Mouse (Mus musculus) lung, postnatal 25 days (tissue): ENCODE measurements around the gene Prune2.

Experiments
- DNase-seq: peaks from one replicate; pipeline ENCODE4 v3.0.0; 2022; ENCODE audit warnings: low spot score

The Prune2 gene

DNA sequence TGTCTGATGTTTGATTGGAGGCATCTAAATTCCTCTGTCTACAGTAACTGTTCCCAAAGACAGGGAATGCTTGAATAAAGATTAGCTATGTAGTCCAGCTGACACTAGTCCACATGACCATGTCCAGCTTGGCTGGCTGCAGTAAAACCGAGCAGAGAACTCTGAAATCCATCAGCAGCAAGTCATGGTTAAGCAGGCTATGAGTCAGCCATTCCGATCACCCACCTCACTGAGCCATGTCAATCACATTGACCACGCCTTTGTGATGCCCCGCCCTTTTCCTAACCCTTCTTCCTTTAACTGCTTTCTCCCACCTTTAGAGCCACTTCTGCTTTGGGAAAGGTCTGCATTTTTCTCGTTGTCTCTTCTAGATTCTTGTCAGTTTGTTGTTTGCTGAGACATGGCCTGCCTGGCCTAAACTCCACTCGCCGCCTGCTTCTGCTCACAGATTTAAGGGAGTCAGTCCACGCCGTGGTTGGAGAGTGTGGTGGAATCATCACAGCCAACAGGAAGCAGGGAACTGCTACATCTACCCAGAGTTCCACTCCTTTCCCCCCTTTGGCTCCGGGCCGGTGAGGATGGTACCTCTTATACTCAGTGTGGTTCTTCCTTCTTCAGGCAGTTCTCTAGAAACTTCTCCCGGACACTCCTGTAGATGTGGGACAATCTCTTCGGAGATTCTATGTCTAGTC lies 307.9 kb downstream of the Prune2 start:
- no peak for DNase-seq

DNA sequence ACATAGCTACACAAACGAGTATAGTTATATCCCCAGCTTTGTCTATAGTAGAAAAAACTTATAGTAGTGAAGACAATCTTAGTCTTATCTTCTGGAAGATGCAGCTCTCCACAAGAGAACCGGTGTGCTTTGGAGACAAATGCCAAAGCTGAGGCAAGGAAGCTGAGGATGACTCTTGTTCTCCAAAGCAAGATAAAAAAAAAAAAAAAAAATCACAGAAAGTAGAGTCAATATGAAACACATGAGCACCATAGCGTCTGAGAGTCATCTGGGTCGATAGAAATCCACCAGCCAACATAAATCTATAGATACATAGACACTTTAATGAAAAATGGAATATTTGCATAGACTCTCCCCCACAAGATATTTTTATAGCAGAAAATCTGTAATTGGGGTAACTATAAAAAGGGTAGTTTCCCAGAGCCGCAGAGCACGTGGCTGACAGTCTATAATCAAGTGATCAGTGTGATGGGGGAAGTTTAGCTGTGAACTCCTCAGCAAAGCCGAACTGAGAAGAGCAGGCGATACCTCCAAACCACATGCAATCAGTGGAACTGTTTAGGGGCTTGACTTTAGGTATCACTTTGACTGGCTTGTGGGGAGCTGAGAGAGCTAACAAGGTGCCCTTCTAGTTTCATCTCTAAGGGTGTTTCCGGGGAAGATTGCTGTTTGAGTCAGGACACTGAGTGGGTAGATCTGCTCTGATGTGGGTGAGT lies 308.7 kb downstream of the Prune2 start:
- no peak for DNase-seq

DNA sequence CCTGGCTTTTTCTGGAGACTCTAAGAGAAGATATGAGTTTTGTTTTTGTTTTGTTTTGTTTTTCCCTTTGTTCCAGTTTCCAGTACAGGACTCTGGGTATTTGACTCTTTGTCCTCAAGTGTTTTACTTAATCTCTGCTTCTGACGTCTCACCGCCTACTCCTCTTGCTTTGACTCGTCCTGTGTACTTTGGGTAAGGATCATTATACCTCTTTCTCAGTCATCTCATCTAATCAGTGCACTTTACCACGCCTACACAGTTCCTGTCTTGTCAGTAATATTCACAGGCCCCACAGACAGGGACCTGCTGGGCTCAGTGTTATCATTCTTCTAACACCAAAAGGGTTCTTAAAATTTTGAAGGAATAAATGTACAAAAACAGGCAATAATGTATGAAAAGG lies 312.8 kb downstream of the Prune2 start:
- no peak for DNase-seq

DNA sequence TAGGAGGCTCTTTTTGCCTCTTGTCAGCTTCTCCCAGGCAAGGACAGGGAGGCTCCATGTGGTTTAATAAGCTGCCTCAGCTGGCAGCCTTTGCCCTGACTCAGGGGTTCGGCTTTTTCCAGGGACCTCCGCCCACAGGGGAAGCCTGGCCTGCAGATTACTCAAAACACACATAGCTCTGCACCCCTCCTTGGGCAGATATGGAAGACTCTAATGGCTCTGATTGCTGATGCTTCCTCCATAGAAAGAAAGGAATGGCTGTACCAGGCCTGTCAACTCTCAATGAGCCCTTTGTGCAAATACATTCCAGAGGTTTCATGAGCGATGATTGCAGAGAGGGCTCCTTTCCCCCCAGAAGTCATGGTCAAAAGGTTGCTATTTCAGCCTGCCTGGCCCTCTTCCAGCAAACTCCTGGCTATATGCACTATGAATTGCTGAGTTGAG lies 315.3 kb downstream of the Prune2 start:
- no peak for DNase-seq

DNA sequence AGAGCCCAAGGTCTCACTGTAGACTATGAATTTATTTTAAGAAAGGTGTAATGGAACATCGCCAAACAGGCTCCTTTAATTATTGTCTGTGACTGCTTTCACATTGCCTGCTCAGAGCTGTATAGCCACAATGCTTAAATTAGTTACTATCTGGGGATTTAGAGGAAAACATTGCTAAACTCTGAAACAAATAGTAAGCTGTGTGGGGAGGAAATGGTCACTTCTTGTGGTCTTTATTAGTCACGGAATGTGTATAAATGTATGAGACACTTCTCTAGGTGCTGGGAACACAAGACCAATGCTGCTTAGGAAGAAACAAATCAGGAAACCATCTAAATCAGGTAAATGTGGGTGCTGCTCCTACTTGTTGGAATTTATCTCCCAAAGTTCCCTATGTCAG lies 317.1 kb downstream of the Prune2 start:
- DNase-seq, result no peak
